8 mouse cellular contexts compared by ENCODE assay signal in the genomic region with DNA sequence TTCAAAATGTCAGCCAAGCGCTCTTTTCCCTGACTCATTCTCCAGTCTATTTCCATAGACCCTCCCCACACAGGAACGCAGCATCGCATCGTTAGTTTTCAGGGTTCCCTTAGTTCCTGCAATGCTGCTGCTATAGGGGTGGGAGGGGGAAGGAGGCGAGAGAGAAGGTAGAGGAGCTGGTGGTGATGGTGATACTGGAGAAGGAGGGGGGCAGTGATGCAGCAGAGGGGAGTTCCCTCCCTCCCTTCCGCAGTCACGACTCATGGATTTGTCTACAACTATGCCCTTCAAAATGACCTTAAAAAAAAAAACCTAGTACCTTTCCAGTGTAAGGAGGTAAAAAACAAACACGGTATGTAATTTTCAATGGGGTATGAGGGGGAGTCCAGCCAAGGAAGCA. TPM values are rescaled to one million over a fixed set of nuclear protein-coding genes. Genes with fewer than 3 reads are reported as not detected.
DNase-seq lines count a peak whose midpoint lies in the region; ATAC-seq lines count a peak whose summit lies in the region.

No protein-coding gene starts in this region.

- peak; percentile 53 to 69 for DNase-seq in left cerebral cortex, postnatal 14 days (ENCODE audit: low spot score in 2 of 2)
- no peak for DNase-seq in left cerebral cortex, adult 11 months (ENCODE audit: low spot score)
- DNase-seq in thymus, postnatal 14 days: peak; percentile 58
- no peak for DNase-seq in adrenal gland, postnatal 14 days

- H3K36me3 ChIP-seq in forebrain, embryonic 12.5 days (replicated peaks): peaks cover 11% of the 10 kb centered on the region
- H3K36me3 ChIP-seq in liver, embryonic 12.5 days: no peaks in the 10 kb centered on the region

- H3K27me3 ChIP-seq in forebrain, embryonic 12.5 days: peaks cover 38% of the 10 kb centered on the region
- H3K27me3 ChIP-seq in liver, embryonic 12.5 days (replicated peaks): peaks cover 75% of the 10 kb centered on the region

- ATAC-seq in forebrain, embryonic 12.5 days (ENCODE audit: low FRiP score): no peak
- ATAC-seq in liver, embryonic 12.5 days: no peak
- ATAC-seq in monocyte, adult 5-6 weeks (replicated peaks; ENCODE audit: insufficient number of reproducible peaks, low FRiP score, low TSS enrichment, poor library complexity, severe bottlenecking): no peak

- no peaks in the 10 kb centered on the region for H3K9me3 ChIP-seq in forebrain, embryonic 12.5 days
- no peaks in the 10 kb centered on the region for H3K9me3 ChIP-seq in liver, embryonic 12.5 days (replicated peaks)

- peak overlapping the region; percentile 72 for H3K9ac ChIP-seq in forebrain, embryonic 12.5 days
- H3K9ac ChIP-seq in liver, embryonic 12.5 days: no peak overlapping the region

- peak overlapping the region; percentile 84 for H3K4me2 ChIP-seq in forebrain, embryonic 12.5 days
- peak overlapping the region; percentile 81 for H3K4me2 ChIP-seq in liver, embryonic 12.5 days

- intact Hi-C loops in left cerebral cortex, postnatal 14 days (cut with DNase I): loop anchor here (2.0 to 5.0 kb wide), 4 partner anchors 226 to 661 kb away; no protein-coding TSS in a partner anchor

- no peak overlapping the region for H3K27ac ChIP-seq in brown adipose tissue, adult 24 weeks (replicated peaks; ENCODE audit: low read depth, low read length)
- H3K27ac ChIP-seq in forebrain, embryonic 12.5 days: no peak overlapping the region
- H3K27ac ChIP-seq in liver, embryonic 12.5 days: no peak overlapping the region

- H3K4me1 ChIP-seq in brown adipose tissue, adult 24 weeks (ENCODE audit: control insufficient read depth, insufficient read depth, insufficient read length, low read length): peaks cover 3% of the 10 kb centered on the region
- H3K4me1 ChIP-seq in forebrain, embryonic 12.5 days: peaks cover 43% of the 10 kb centered on the region
- peaks cover 19% of the 10 kb centered on the region; the same call in 1 of the 2 replicates for H3K4me1 ChIP-seq in liver, embryonic 12.5 days

- WGBS in forebrain, embryonic 12.5 days: 5% methylated on average over 8 of the region's 8 CpGs
- WGBS in liver, embryonic 12.5 days (ENCODE audit: insufficient replicate concordance): 8% methylated on average over 8 of the region's 8 CpGs

- peak overlapping the region; percentile 78 for H3K4me3 ChIP-seq in brown adipose tissue, adult 24 weeks (ENCODE audit: insufficient read depth, low read depth, low read length)
- peak overlapping the region; percentile 64 for H3K4me3 ChIP-seq in forebrain, embryonic 12.5 days (replicated peaks)
- peak overlapping the region; percentile 58 for H3K4me3 ChIP-seq in liver, embryonic 12.5 days

RNA-seq across cellular contexts. Expression of a gene that starts 1.4 kb away (rescaled TPM):
- 1,000 to 10,000 TPM; 1,826 to 1,842 TPM for total RNA-seq in left cerebral cortex, postnatal 14 days (2021)
- 18.7 and 18.9 TPM in 2 replicates for polyA plus RNA-seq in brown adipose tissue, adult 24 weeks (2012; ENCODE audit: insufficient read depth, insufficient read length, missing spikeins)
- polyA plus RNA-seq in forebrain, embryonic 12.5 days (2016; fragmentation: Nextera tagmentation; extraction: Ambion mirVana): 28.6 and 29.7 TPM in 2 replicates
- polyA plus RNA-seq in liver, embryonic 12.5 days (2016; fragmentation: Nextera tagmentation; extraction: Ambion mirVana): 11.4 and 12.8 TPM in 2 replicates
- 47.2 to 111 TPM (median 70.4 TPM) in 3 replicates for total RNA-seq in monocyte, adult 5-6 weeks (2017)
- total RNA-seq in adrenal gland, postnatal 14 days (2021): 90.2 and 91.6 TPM in 2 replicates

Comparison
In these comparisons a context has a peak if more than half of its experiments do, and no peak if none do; other contexts are left out.
1. DNase-seq: peak in left cerebral cortex, postnatal 14 days (2 of 2) and thymus, postnatal 14 days (single experiment); none in left cerebral cortex, adult 11 months (single experiment) and adrenal gland, postnatal 14 days (single experiment).
2. RNA of a gene that starts 1.4 kb away (total RNA-seq): 1,826 to 1,842 TPM in left cerebral cortex, postnatal 14 days; 90.2 to 91.6 TPM in adrenal gland, postnatal 14 days and 47.2 to 111 TPM in monocyte, adult 5-6 weeks; every median in the first group is over 10 times any median in the second.
3. Peak in every context shown above with its lines, with median percentiles within 50 percentile points of each other: H3K4me3 ChIP-seq.